Mouse (Mus musculus) brain, embryonic 14.5 days (tissue): ENCODE data around the gene Ndufb11.

Experiments used
- CTCF ChIP-seq: fragments of 200-500 bp; IDR thresholded peaks from 2 replicates; pipeline ENCODE4 v1.5.1; 2012; ENCODE audit warnings: inconsistent platforms, mild to moderate bottlenecking, moderate library complexity, borderline replicate concordance; ENCODE audit not compliant: insufficient read depth, insufficient read length; ENCODE audit errors: extremely low read depth
- POLR2A ChIP-seq: fragments of 200-500 bp; IDR thresholded peaks from 2 replicates; pipeline ENCODE4 v1.6.1; 2012; ENCODE audit warnings: mild to moderate bottlenecking, inconsistent platforms, borderline replicate concordance; ENCODE audit not compliant: poor library complexity, insufficient read depth, insufficient read length, severe bottlenecking; ENCODE audit errors: extremely low read depth

- TF ChIP-seq POLR2A = no peak
- no peak for TF ChIP-seq CTCF
These were observed 29.5 kb downstream of the Ndufb11 start for GRCm38 (mm10) chrX:20587968-20588367.
